Mouse (Mus musculus) Muller cell, postnatal 12 days (primary cell): ENCODE results near the gene Shc1.

ENCODE experiments used
- DNase-seq: peaks from one replicate; pipeline ENCODE4 v3.0.0-alpha.2; 2015; ENCODE audit errors: inconsistent ontology term

Shc1 gene

GRCm38 (mm10) chr3:89390111-89390515 lies 28.1 kb upstream of the Shc1 start:
- DNase-seq, result peak; percentile 44

- DNase-seq, result peak; percentile 39
These were observed 27.3 kb upstream of the Shc1 start for GRCm38 (mm10) chr3:89390699-89391662.

- peak; percentile 87 for DNase-seq
These were observed 26.4 kb upstream of the Shc1 start for GRCm38 (mm10) chr3:89391663-89392511.

DNA sequence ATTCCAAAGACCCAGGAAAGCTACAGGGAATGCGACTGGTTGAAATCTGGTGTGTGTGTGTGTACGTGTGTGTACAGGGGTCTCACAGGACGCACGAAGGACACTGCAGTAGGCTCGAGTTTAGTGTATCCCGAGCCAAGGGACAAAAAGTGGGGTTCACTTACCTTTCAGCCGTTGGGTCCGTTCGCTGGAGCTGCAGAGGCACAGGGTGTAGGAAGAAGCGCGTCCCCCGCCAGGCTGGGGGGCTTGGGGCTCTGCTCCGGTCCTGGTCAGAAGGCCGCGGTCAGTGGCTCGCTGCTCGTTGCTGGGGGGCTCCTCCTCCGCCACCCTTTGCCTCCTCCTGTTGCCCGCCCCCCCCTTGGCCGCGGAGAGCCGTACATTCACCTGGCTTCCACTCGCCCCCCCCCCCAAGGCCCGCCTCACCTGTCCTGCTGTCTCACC lies 25.4 kb upstream of the Shc1 start:
- DNase-seq, result peak; percentile 50

DNA sequence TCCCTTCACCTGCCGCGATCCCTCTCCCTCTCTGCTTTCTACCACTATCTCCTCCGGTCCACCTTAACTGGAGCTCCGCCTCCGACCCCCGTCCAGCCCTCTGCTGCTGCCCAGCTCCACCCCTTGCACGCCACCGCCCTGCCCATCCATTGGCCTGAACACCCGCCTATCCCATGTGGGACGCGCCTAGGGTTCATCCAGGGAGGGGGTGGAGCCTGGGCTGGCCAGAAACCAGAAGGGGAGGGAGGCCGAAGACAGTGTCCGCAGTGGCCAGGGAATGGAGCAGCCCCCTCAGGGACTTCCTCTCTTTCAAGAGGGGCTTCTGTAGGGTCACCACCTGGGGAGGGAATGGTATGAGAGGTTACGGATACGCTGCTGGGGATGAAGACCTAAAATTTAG lies 24.6 kb upstream of the Shc1 start:
- DNase-seq, result peak; percentile 100

- DNase-seq, result peak; percentile 96
These were observed 24.0 kb upstream of the Shc1 start, which contains the start of gene Zbtb7b for GRCm38 (mm10) chr3:89394006-89394893. Zbtb7b (minus strand) TSS chr3:89394776.

DNA sequence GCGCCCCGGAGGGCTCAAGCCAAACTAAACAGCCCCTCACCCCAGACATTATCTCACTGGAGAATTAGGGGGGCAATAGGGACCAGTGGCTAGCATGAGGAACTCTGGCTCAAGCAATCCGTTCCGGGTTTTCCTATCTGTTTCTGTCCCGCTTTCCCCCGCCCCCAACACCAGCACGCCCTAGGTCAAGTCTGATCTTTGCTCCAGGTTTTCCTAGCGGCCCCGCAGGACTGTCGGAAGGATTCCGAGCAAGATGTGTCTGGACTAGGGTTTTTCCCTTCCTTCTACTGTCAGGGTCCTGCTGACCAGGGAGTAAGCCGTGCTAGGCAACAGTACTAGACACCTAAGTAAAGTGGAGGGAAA lies 23.4 kb upstream of the Shc1 start:
- DNase-seq, result peak; percentile 93

GRCm38 (mm10) chr3:89395419-89395805 lies 22.8 kb upstream of the Shc1 start:
- DNase-seq, result no peak

- peak; percentile 74 for DNase-seq
These were observed 22.2 kb upstream of the Shc1 start for GRCm38 (mm10) chr3:89395806-89396653.

DNA sequence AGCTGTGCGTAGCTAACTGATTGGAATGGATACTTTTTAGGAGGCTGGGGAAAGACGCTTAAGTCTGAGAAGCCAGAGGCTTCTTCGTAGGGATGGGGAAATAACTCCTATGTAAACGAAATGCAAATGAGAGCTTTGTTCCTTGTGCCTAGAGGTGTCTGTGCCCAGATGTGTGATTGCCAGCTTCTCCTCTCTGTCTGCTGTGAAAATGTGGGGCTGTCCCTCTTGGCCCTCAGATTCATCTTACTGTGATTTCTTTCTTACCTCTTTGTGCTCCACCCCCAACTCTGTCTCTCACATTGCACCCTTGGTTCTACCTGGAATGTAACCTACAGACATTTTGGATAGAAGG lies 21.6 kb upstream of the Shc1 start:
- DNase-seq, result no peak

- no peak for DNase-seq
These were observed 16.9 kb upstream of the Shc1 start for GRCm38 (mm10) chr3:89401329-89401728.

- peak; percentile 42 for DNase-seq
These were observed 15.6 kb upstream of the Shc1 start, which contains the start of gene Lenep for GRCm38 (mm10) chr3:89402693-89403092. Lenep (minus strand) TSS chr3:89402793.

- DNase-seq, result no peak
These were observed 11.4 kb upstream of the Shc1 start for GRCm38 (mm10) chr3:89406887-89407286.

- no peak for DNase-seq
These were observed 9.8 kb upstream of the Shc1 start for GRCm38 (mm10) chr3:89408448-89408847.

DNA sequence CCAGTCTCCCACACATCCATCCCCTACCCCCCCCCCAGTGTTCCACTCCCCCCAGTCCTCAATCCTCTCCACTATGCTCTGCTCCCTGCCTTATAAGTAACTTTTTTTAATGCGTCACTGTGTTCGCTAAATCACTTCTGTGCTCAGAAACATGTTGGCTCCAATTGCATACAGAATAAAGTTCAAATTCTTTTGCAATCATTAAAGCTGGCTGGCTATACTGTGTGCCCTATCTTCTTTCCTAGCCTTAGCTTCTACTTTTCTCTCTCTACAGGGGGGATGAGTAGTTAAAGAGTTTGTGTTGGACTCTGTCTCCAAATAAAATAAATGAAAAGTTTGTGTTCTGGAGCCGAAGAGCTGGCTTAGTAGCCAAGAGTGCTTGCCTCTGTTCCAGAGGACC lies 8.5 kb upstream of the Shc1 start:
- DNase-seq, result no peak

GRCm38 (mm10) chr3:89410864-89411263 lies 7.4 kb upstream of the Shc1 start:
- DNase-seq, result no peak

DNA sequence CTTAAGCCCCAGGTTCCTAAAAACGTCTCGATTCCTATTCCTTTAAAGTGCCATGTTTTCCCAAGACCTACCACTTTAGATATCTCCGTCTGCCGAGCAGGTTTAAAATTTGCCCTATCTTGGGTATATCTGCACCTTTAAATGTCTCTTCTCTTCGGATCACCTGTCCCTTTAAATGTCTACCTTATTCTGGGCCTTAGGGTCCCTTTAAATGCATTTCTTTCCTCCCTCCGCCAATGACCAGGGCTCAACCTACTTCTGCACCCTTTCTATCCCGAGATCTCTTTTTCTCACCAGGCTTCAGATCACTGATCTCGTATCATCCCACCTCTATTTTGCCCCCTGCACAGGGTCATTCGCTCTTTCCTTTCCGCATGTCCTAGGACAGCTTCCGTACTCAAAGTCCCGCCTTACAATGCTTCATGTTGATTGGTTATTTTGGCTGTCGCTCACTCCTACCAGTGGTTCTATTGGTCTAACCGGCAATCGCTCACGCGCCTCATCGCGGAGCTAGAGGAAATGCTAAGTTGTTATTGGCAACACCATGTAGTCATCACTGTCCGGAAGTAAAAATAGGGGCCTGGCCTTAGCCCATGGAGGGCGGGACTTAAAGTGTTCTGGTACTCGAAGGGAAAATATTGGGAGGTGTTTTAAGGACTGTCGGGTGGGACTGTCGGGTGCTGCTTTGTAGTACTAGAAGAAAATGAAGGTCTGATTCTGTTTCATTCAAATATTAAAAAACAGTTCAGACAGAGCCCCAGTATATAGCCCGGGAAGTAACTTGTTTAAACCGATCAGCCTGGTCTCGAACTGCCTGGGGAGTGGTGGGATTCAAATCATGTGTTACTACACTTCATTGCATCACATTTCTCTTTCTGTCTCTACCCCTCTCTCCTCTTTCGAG lies 6.5 kb upstream of the Shc1 start, which contains the start of gene Flad1:
Gene Flad1 (minus strand): TSS at position 381 of the 904 bp plus-strand sequence.
- peak; percentile 95 for DNase-seq

GRCm38 (mm10) chr3:89416158-89416557 lies 2.1 kb upstream of the Shc1 start:
- no peak for DNase-seq

DNA sequence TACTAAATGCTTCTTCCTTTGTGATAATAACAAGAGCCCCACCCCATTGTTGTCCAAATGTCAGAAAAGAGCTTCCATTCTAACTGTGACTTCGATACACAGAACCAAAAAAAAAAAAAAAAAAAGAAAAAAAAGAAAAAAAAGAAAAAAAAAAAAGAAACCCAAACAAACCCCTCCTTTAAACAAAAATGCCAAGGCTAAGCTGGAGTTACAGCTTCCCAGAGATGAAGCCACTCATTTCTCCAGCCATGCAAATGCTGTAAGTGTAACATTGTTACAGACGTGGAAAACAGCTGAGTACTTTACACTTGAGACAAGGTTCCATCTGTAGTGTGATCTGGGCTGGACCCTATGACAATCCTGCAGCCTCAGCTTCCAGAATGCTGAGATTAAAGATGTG lies 1.1 kb upstream of the Shc1 start:
- no peak for DNase-seq

DNA sequence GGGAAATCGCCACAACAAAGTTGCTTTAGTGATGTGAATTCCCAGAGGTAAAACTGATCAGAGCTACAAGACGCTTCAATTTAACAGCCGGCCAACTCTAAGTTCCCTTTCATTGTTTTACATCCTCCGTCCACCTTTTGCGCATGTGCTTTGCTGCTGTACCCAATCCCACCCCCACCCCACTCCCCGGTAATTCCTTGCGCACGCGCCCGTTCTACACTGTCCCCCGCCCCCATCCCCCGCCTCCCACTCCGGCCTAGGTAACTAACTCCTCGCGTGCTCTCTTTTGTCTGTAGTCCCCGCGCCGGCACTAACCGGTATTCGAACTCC lies 438 bp upstream of the Shc1 start:
- DNase-seq, result no peak
